Mouse (Mus musculus) urinary bladder, postnatal 25 days (tissue): ENCODE results near the gene Cwf19l2.
"Not testable (repeated sequence)": the region's sequence is repeated elsewhere in the genome, so short reads cannot be mapped to it uniquely, and the experiment has no call there.

Experiments used
- DNase-seq: peaks from one replicate; pipeline ENCODE4 v3.0.0; 2022; ENCODE audit warnings: low spot score

Cwf19l2 gene

GRCm38 (mm10) chr9:3403251-3404208 lies at the start of gene Cwf19l2:
Gene Cwf19l2, plus strand, starts transcription at chr9:3403592.
- peak; percentile 65 for DNase-seq

GRCm38 (mm10) chr9:3376323-3376722 lies 27.1 kb upstream of the Cwf19l2 start:
- not testable (repeated sequence) for DNase-seq

- DNase-seq, result peak; percentile 4
Measured at GRCm38 (mm10) chr9:3404372-3404771, 980 bp downstream of the Cwf19l2 start.

- not testable (repeated sequence) for DNase-seq
Measured at GRCm38 (mm10) chr9:3439555-3440300, 36.3 kb downstream of the Cwf19l2 start.

GRCm38 (mm10) chr9:3471897-3472296 lies 68.5 kb downstream of the Cwf19l2 start:
- DNase-seq, result no peak

- no peak for DNase-seq
Measured at GRCm38 (mm10) chr9:3518645-3519044, 115.3 kb downstream of the Cwf19l2 start.

- no peak for DNase-seq
Measured at GRCm38 (mm10) chr9:3519178-3519577, 115.8 kb downstream of the Cwf19l2 start.

GRCm38 (mm10) chr9:3521031-3521430 lies 117.6 kb downstream of the Cwf19l2 start:
- no peak for DNase-seq
